Mouse (Mus musculus) mammary gland, adult 2 months (tissue): ENCODE results near the gene Fam84b. TPM values are rescaled to one million over a fixed set of nuclear protein-coding genes. Genes with fewer than 3 reads are reported as not detected.

Source experiments
- polyA plus RNA-seq: library from polyadenylated mRNA; depleted of rRNA; stranded (reverse); fragments of >200 nt; gene quantifications from 2 replicates; pipeline ENCODE4 v1.2.3, GENCODE M21; 2012; ENCODE audit warnings: low replicate concordance; rRNA removed

The Fam84b gene
- polyA plus RNA-seq, result 9.1 and 13.5 TPM in 2 replicates

DNA sequence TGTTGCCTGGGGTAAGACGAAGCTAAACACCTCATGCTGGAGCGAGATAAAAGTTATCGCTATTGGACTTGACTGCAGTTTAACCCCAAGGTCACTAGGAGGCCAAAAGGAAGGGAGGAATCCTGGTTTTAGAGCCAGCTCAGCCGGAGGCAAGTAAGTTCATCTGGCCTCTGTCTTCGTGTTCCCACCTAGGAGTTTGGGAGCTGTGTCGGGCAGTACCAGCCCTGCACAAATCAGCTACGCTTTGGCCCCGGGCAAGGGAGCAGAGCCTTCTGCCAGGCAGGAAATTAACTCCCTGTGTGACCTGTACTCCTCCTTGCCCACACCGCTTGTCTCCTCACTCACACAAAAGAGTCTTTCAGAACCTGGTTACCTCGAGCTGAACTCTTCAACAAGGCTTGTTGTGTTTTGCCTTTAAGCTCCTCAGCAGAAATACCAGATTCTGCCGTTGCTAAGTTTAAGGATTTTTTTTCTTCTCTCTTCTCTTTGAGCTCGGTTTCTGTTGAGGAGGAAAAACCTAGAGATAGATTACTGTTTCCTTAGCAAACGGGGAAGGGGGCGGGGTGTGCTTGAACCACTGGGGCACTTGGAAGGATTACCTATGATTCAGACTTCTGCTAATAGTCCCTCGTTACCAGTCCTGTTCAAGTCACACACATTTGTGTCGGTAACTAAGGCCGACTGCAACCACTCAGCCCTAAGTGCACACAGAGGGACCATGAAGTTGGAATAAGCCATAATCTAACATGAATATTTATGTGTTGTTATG lies at the start of gene Fam84b:
Fam84b (minus strand) TSS at position 548 of the 769 bp plus-strand sequence.

Other genes starting within 250 kb of the Fam84b start
- not detected in 2 replicates for gene A1bg, start 69.2 kb upstream of the Fam84b start, polyA plus RNA-seq